Mouse (Mus musculus) liver, embryonic 14.5 days (tissue): ENCODE measurements at regions not wholly inside any gene's neighbourhood (a gene's known extent, or its start where the extent isn't known, plus 50 kb on each side); places are given as distances from the start of the nearest gene placed in this dataset.

Experiments used
- ATAC-seq: fragments of 200-750 bp; cut with Nextera tagmentation; 2 replicates; pipeline ENCODE4 v1.8.0; 2017; ENCODE audit warnings: moderate number of reproducible peaks, mild to moderate bottlenecking, moderate library complexity; ENCODE audit not compliant: insufficient read depth
- DNase-seq, 3 experiments: peaks; one replicate each; pipeline ENCODE4 v3.0.0-alpha.2; 2012 to 2013; ENCODE audit warnings: low read depth in 3 of 3, low spot score in 3 of 3
- H3K27ac ChIP-seq: fragments of 300-500 bp; sonication (generic); 2 replicates; pipeline ENCODE4 v1.5.1; 2014; ENCODE audit warnings: moderate library complexity, mild to moderate bottlenecking, control low read depth, inconsistent platforms
- H3K27me3 ChIP-seq: fragments of 300-500 bp; sonication (generic); 2 replicates; pipeline ENCODE4 v1.6.1; 2014; ENCODE audit warnings: mild to moderate bottlenecking, low read length, moderate library complexity; ENCODE audit not compliant: control insufficient read depth, insufficient read depth
- H3K36me3 ChIP-seq: fragments of 300-500 bp; sonication (generic); replicated peaks from 2 replicates; pipeline ENCODE4 v1.6.1; 2014; ENCODE audit warnings: low read depth; ENCODE audit not compliant: control insufficient read depth, insufficient read depth
- H3K4me1 ChIP-seq, 2 experiments: fragments of 200-500 bp in 1 of 2; fragments of 300-500 bp in 1 of 2; sonication (generic) in 1 of 2; replicated peaks; 2 replicates each; pipeline ENCODE4 v1.6.1; 2012 to 2014; ENCODE audit warnings: antibody characterized with exemption in 1 of 2, inconsistent platforms in 1 of 2, low read length in 1 of 2; ENCODE audit not compliant: control insufficient read depth in 2 of 2, insufficient read depth in 2 of 2
- H3K4me2 ChIP-seq: fragments of 300-500 bp; sonication (generic); 2 replicates; pipeline ENCODE4 v1.6.1; 2014; ENCODE audit warnings: low read depth, mild to moderate bottlenecking, control low read depth, moderate library complexity
- H3K4me3 ChIP-seq, 2 experiments: fragments of 200-500 bp in 1 of 2; fragments of 300-500 bp in 1 of 2; sonication (generic) in 1 of 2; 2 replicates each; pipeline ENCODE4 v1.5.1; 2012 to 2014; ENCODE audit warnings: low read depth in 2 of 2, low read length in 2 of 2, mild to moderate bottlenecking in 2 of 2, control low read depth in 1 of 2, inconsistent platforms in 1 of 2, moderate library complexity in 1 of 2; ENCODE audit not compliant: insufficient read depth in 1 of 2
- H3K9ac ChIP-seq: fragments of 300-500 bp; sonication (generic); replicated peaks from 2 replicates; pipeline ENCODE4 v1.6.1; 2014; ENCODE audit warnings: mild to moderate bottlenecking, control low read depth, moderate library complexity
- H3K9me3 ChIP-seq: fragments of 300-500 bp; sonication (generic); 2 replicates; pipeline ENCODE4 v1.6.1; 2016; ENCODE audit warnings: low read length, mixed read lengths; ENCODE audit not compliant: control insufficient read depth
- CTCF ChIP-seq: IDR thresholded peaks from 2 replicates; pipeline ENCODE4 v1.5.1; 2016; ENCODE audit warnings: antibody characterized with exemption, low read depth, control low read depth
- EP300 ChIP-seq: IDR thresholded peaks from 2 replicates; pipeline ENCODE4 v1.6.1; 2016; ENCODE audit warnings: antibody characterized with exemption, low read depth
- WGBS: fragments of 180-500 bp; shearing (Covaris S2); extraction: QIAGEN DNeasy Blood & Tissue Kit; methylation state at CpG from one replicate; pipeline ENCODE4 v1.1.7; 2014; ENCODE audit not compliant: insufficient replicate concordance; 5-methylcytosine and 5-hydroxymethylcytosine counted together

- Histone ChIP-seq H3K9me3 (no peaks in the 10 kb centered on the region), H3K4me1 (no peaks in the 10 kb centered on the region), H3K4me2 (no peak overlapping the region), H3K36me3 (no peaks in the 10 kb centered on the region), H3K27ac (no peak overlapping the region), H3K27me3 (no peaks in the 10 kb centered on the region), H3K4me3 (no peak overlapping the region), H3K9ac (no peak overlapping the region)
- ATAC-seq (no peak), DNase-seq (no peak)
- WGBS = 56% methylated on average over 4 of the region's 4 CpGs
- TF ChIP-seq EP300 = no peak
- TF ChIP-seq CTCF = no peak
Observed at GRCm38 (mm10) chr8:17598736-17599135, 1379.3 kb downstream of the Defb40 start.

- H3K9ac ChIP-seq = no peak overlapping the region
- H3K4me3 ChIP-seq = no peak overlapping the region
- no peaks in the 10 kb centered on the region for H3K4me1 ChIP-seq
- ATAC-seq = no peak
- H3K9me3 ChIP-seq = no peaks in the 10 kb centered on the region
- DNase-seq = no peak
- H3K36me3 ChIP-seq = no peaks in the 10 kb centered on the region
- H3K4me2 ChIP-seq = no peak overlapping the region
- no peak for TF ChIP-seq EP300
- no peak for TF ChIP-seq CTCF
- H3K27ac ChIP-seq = no peak overlapping the region
- no peaks in the 10 kb centered on the region for H3K27me3 ChIP-seq
Observed at GRCm38 (mm10) chr8:17596559-17596958, 1381.5 kb downstream of the Defb40 start.

- no peak for TF ChIP-seq EP300
- no peak for TF ChIP-seq CTCF
- Histone ChIP-seq H3K4me3 (no peak overlapping the region), H3K27me3 (no peaks in the 10 kb centered on the region), H3K4me2 (no peak overlapping the region), H3K9ac (no peak overlapping the region), H3K4me1 (no peaks in the 10 kb centered on the region), H3K9me3 (no peaks in the 10 kb centered on the region), H3K36me3 (no peaks in the 10 kb centered on the region), H3K27ac (no peak overlapping the region)
- DNase-seq (no peak), ATAC-seq (no peak)
- WGBS = 25% methylated on average over 1 of the region's 1 CpGs
Observed at GRCm38 (mm10) chr8:17594607-17595006, 1383.4 kb downstream of the Defb40 start.

GRCm38 (mm10) chr8:17590135-17590534, 1387.9 kb downstream of the Defb40 start:
- H3K4me3 ChIP-seq = no peak overlapping the region
- DNase-seq = no peak
- H3K9ac ChIP-seq = no peak overlapping the region
- TF ChIP-seq EP300 (no peak), CTCF (no peak)
- no peak for ATAC-seq
- H3K27me3 ChIP-seq = no peaks in the 10 kb centered on the region
- H3K4me1 ChIP-seq = no peaks in the 10 kb centered on the region
- H3K36me3 ChIP-seq = no peaks in the 10 kb centered on the region
- no peak overlapping the region for H3K27ac ChIP-seq
- WGBS = 37% methylated on average over 3 of the region's 3 CpGs
- H3K9me3 ChIP-seq = no peaks in the 10 kb centered on the region
- H3K4me2 ChIP-seq = no peak overlapping the region

- Histone ChIP-seq H3K27me3 (no peaks in the 10 kb centered on the region), H3K4me2 (no peak overlapping the region), H3K4me3 (no peak overlapping the region), H3K9me3 (no peaks in the 10 kb centered on the region), H3K4me1 (no peaks in the 10 kb centered on the region), H3K36me3 (no peaks in the 10 kb centered on the region), H3K27ac (no peak overlapping the region), H3K9ac (no peak overlapping the region)
- DNase-seq (no peak), ATAC-seq (no peak)
- TF ChIP-seq EP300 = no peak
- TF ChIP-seq CTCF = no peak
Observed at GRCm38 (mm10) chr8:17588189-17588588, 1389.9 kb downstream of the Defb40 start.
